Mouse (Mus musculus): ENCODE data around the gene Tmem178b.

GRCm38 (mm10) chr6:40135716-40136115 lies 262.6 kb downstream of the Tmem178b start:
- TF ChIP-seq CTCF (IDR thresholded peaks at IDR 0.05; ENCODE audit: extremely low read depth, insufficient read length, insufficient replicate concordance, low read depth, low read length) (no peak), POLR2A (IDR thresholded peaks at IDR 0.05; ENCODE audit: low read depth, low read length) (no peak)

All from small intestine, adult 2 months (tissue).